Mouse (Mus musculus) spleen, adult 18-20 months (tissue): ENCODE results near the gene Dok1.

Experiments used
- DNase-seq, 2 experiments: peaks; one replicate each; pipeline ENCODE4 v3.0.0; 2022; ENCODE audit warnings: mixed read lengths in 2 of 2

Gene Dok1

GRCm38 (mm10) chr6:83044742-83045141 lies 11.5 kb upstream of the Dok1 start:
- DNase-seq = no peak

GRCm38 (mm10) chr6:83043993-83044392 lies 10.7 kb upstream of the Dok1 start:
- no peak for DNase-seq

- DNase-seq = no peak
Measured at GRCm38 (mm10) chr6:83043561-83043960, 10.3 kb upstream of the Dok1 start.

- DNase-seq = no peak
Measured at GRCm38 (mm10) chr6:83040601-83041000, 7.3 kb upstream of the Dok1 start.

- peak; percentile 93 to 99 for DNase-seq
Measured at GRCm38 (mm10) chr6:83038496-83039012, 5.3 kb upstream of the Dok1 start.

- DNase-seq = no peak
Measured at GRCm38 (mm10) chr6:83037188-83037587, 3.9 kb upstream of the Dok1 start.

GRCm38 (mm10) chr6:83034463-83035055 lies 1.3 kb upstream of the Dok1 start:
- no peak for DNase-seq

GRCm38 (mm10) chr6:83032769-83033191 lies 491 bp downstream of the Dok1 start:
- DNase-seq = peak; percentile 58 to 64

GRCm38 (mm10) chr6:83031921-83032590 lies 1.2 kb downstream of the Dok1 start:
- no peak for DNase-seq

GRCm38 (mm10) chr6:83031111-83031510 lies 2.2 kb downstream of the Dok1 start:
- no peak for DNase-seq

- no peak for DNase-seq
Measured at GRCm38 (mm10) chr6:83029777-83030176, 3.5 kb downstream of the Dok1 start.

- no peak for DNase-seq
Measured at GRCm38 (mm10) chr6:83027706-83028105, 5.6 kb downstream of the Dok1 start.

GRCm38 (mm10) chr6:83027293-83027692 lies 6.0 kb downstream of the Dok1 start:
- DNase-seq = no peak

- no peak for DNase-seq
Measured at GRCm38 (mm10) chr6:83025221-83025620, 8.1 kb downstream of the Dok1 start.

GRCm38 (mm10) chr6:83024421-83024820 lies 8.8 kb downstream of the Dok1 start:
- no peak for DNase-seq

GRCm38 (mm10) chr6:83023786-83024185 lies 9.5 kb downstream of the Dok1 start:
- no peak for DNase-seq

GRCm38 (mm10) chr6:83023008-83023407 lies 10.3 kb downstream of the Dok1 start:
- DNase-seq = no peak

- DNase-seq = no peak
Measured at GRCm38 (mm10) chr6:83020836-83021593, 12.3 kb downstream of the Dok1 start.

GRCm38 (mm10) chr6:83020121-83020520 lies 13.2 kb downstream of the Dok1 start:
- DNase-seq = no peak

- DNase-seq = no peak
Measured at GRCm38 (mm10) chr6:83019044-83019443, 14.2 kb downstream of the Dok1 start.

- DNase-seq = no peak
Measured at GRCm38 (mm10) chr6:83017190-83017589, 16.1 kb downstream of the Dok1 start.

GRCm38 (mm10) chr6:83015749-83016148 lies 17.5 kb downstream of the Dok1 start:
- DNase-seq = no peak
